Mouse (Mus musculus): ENCODE measurements at regions not wholly inside any gene's neighbourhood (a gene's known extent, or its start where the extent isn't known, plus 50 kb on each side); places are given as distances from the start of the nearest gene placed in this dataset.

- H3K27ac ChIP-seq (ENCODE audit: insufficient read depth, low read length), result no peak overlapping the region
- TF ChIP-seq CTCF (IDR thresholded peaks at IDR 0.05; ENCODE audit: extremely low read depth, insufficient read depth, insufficient read length, insufficient replicate concordance) (no peak), POLR2A (IDR thresholded peaks at IDR 0.05; ENCODE audit: low read depth, low read length) (no peak)
- no peaks in the 10 kb centered on the region for H3K27me3 ChIP-seq (ENCODE audit: control insufficient read depth, insufficient read depth, low read length)
- H3K36me3 ChIP-seq (ENCODE audit: control insufficient read depth, insufficient read depth, low read length), result no peaks in the 10 kb centered on the region
- H3K4me1 ChIP-seq (ENCODE audit: control insufficient read depth, insufficient read depth, insufficient read length), result no peaks in the 10 kb centered on the region
- no peak for DNase-seq (ENCODE audit: low read depth in 1 of 2, low spot score in 2 of 2)
- H3K4me3 ChIP-seq (ENCODE audit: extremely low read depth, insufficient read depth, insufficient read length), result no peak overlapping the region
- WGBS, result 92% methylated on average over 13 of the region's 13 CpGs
Observed at GRCm38 (mm10) chr7:83056101-83056935, 189.2 kb downstream of the Mex3b start.

- Histone ChIP-seq H3K27ac (ENCODE audit: insufficient read depth, low read length) (no peak overlapping the region), H3K36me3 (ENCODE audit: control insufficient read depth, insufficient read depth, low read length) (no peaks in the 10 kb centered on the region), H3K27me3 (ENCODE audit: control insufficient read depth, insufficient read depth, low read length) (no peaks in the 10 kb centered on the region), H3K4me1 (ENCODE audit: control insufficient read depth, insufficient read depth, insufficient read length) (peaks cover 2% of the 10 kb centered on the region; the same call in 1 of the 2 replicates), H3K4me3 (ENCODE audit: extremely low read depth, insufficient read depth, insufficient read length) (no peak overlapping the region)
- no peak for TF ChIP-seq CTCF (IDR thresholded peaks at IDR 0.05; ENCODE audit: extremely low read depth, insufficient read depth, insufficient read length, insufficient replicate concordance)
- no peak for TF ChIP-seq POLR2A (IDR thresholded peaks at IDR 0.05; ENCODE audit: low read depth, low read length)
- WGBS, result 89% methylated on average over 3 of the region's 3 CpGs
- DNase-seq (ENCODE audit: low read depth in 1 of 2, low spot score in 2 of 2), result no peak
Observed at GRCm38 (mm10) chr7:83060318-83060717, 193.2 kb downstream of the Mex3b start.

GRCm38 (mm10) chr7:83060733-83061132, 193.6 kb downstream of the Mex3b start:
- H3K27ac ChIP-seq (ENCODE audit: insufficient read depth, low read length), result no peak overlapping the region
- TF ChIP-seq CTCF (IDR thresholded peaks at IDR 0.05; ENCODE audit: extremely low read depth, insufficient read depth, insufficient read length, insufficient replicate concordance) (no peak), POLR2A (IDR thresholded peaks at IDR 0.05; ENCODE audit: low read depth, low read length) (no peak)
- H3K27me3 ChIP-seq (ENCODE audit: control insufficient read depth, insufficient read depth, low read length), result no peaks in the 10 kb centered on the region
- no peak overlapping the region for H3K4me3 ChIP-seq (ENCODE audit: extremely low read depth, insufficient read depth, insufficient read length)
- DNase-seq (ENCODE audit: low read depth in 1 of 2, low spot score in 2 of 2), result no peak
- peaks cover 2% of the 10 kb centered on the region; the same call in 1 of the 2 replicates for H3K4me1 ChIP-seq (ENCODE audit: control insufficient read depth, insufficient read depth, insufficient read length)
- H3K36me3 ChIP-seq (ENCODE audit: control insufficient read depth, insufficient read depth, low read length), result no peaks in the 10 kb centered on the region
- 79% methylated on average over 5 of the region's 5 CpGs for WGBS

- DNase-seq (ENCODE audit: low read depth in 1 of 2, low spot score in 2 of 2), result no peak
- Histone ChIP-seq H3K27ac (ENCODE audit: insufficient read depth, low read length) (no peak overlapping the region), H3K4me1 (ENCODE audit: control insufficient read depth, insufficient read depth, insufficient read length) (peaks cover 2% of the 10 kb centered on the region; the same call in 1 of the 2 replicates), H3K27me3 (ENCODE audit: control insufficient read depth, insufficient read depth, low read length) (no peaks in the 10 kb centered on the region), H3K36me3 (ENCODE audit: control insufficient read depth, insufficient read depth, low read length) (no peaks in the 10 kb centered on the region), H3K4me3 (ENCODE audit: extremely low read depth, insufficient read depth, insufficient read length) (no peak overlapping the region)
- TF ChIP-seq CTCF (IDR thresholded peaks at IDR 0.05; ENCODE audit: extremely low read depth, insufficient read depth, insufficient read length, insufficient replicate concordance) (no peak), POLR2A (IDR thresholded peaks at IDR 0.05; ENCODE audit: low read depth, low read length) (no peak)
- 81% methylated on average over 7 of the region's 7 CpGs for WGBS
Observed at GRCm38 (mm10) chr7:83061197-83061893, 194.2 kb downstream of the Mex3b start.

- H3K27ac ChIP-seq (ENCODE audit: insufficient read depth, low read length), result no peak overlapping the region
- DNase-seq (ENCODE audit: low read depth in 1 of 2, low spot score in 2 of 2), result no peak
Observed at GRCm38 (mm10) chr7:83061894-83062477, 194.9 kb downstream of the Mex3b start.

GRCm38 (mm10) chr7:83063559-83063958, 196.4 kb downstream of the Mex3b start:
- no peak for DNase-seq (ENCODE audit: low read depth in 1 of 2, low spot score in 2 of 2)
- TF ChIP-seq CTCF (IDR thresholded peaks at IDR 0.05; ENCODE audit: extremely low read depth, insufficient read depth, insufficient read length, insufficient replicate concordance) (no peak), POLR2A (IDR thresholded peaks at IDR 0.05; ENCODE audit: low read depth, low read length) (no peak)
- Histone ChIP-seq H3K27ac (ENCODE audit: insufficient read depth, low read length) (no peak overlapping the region), H3K4me1 (ENCODE audit: control insufficient read depth, insufficient read depth, insufficient read length) (peaks cover 2% of the 10 kb centered on the region; the same call in 1 of the 2 replicates), H3K27me3 (ENCODE audit: control insufficient read depth, insufficient read depth, low read length) (no peaks in the 10 kb centered on the region), H3K4me3 (ENCODE audit: extremely low read depth, insufficient read depth, insufficient read length) (no peak overlapping the region), H3K36me3 (ENCODE audit: control insufficient read depth, insufficient read depth, low read length) (no peaks in the 10 kb centered on the region)
- 93% methylated on average over 3 of the region's 3 CpGs for WGBS

More at GRCm38 (mm10) chr7:83061894-83062477, 194.9 kb downstream of the Mex3b start:
- Histone ChIP-seq H3K27me3 (ENCODE audit: control insufficient read depth, insufficient read depth, low read length) (no peaks in the 10 kb centered on the region), H3K4me1 (ENCODE audit: control insufficient read depth, insufficient read depth, insufficient read length) (peaks cover 2% of the 10 kb centered on the region; the same call in 1 of the 2 replicates), H3K36me3 (ENCODE audit: control insufficient read depth, insufficient read depth, low read length) (no peaks in the 10 kb centered on the region), H3K4me3 (ENCODE audit: extremely low read depth, insufficient read depth, insufficient read length) (no peak overlapping the region)
- WGBS, result 42% methylated on average over 6 of the region's 6 CpGs
- no peak for TF ChIP-seq POLR2A (IDR thresholded peaks at IDR 0.05; ENCODE audit: low read depth, low read length)
- TF ChIP-seq CTCF (IDR thresholded peaks at IDR 0.05; ENCODE audit: extremely low read depth, insufficient read depth, insufficient read length, insufficient replicate concordance), result no peak

Data from spleen, adult 2 months (tissue).